Mouse (Mus musculus): Measurements from ENCODE around the gene Lamc1. TPM values are rescaled to one million over a fixed set of nuclear protein-coding genes. Genes with fewer than 3 reads are reported as not detected.
A peak's percentile ranks its signal among the peaks of the same experiment; 100 is the strongest.

Gene Lamc1
- 34.8 and 36.0 TPM in 2 replicates for polyA plus RNA-seq (2014; fragmentation: Nextera tagmentation; extraction: Ambion mirVana)

- H3K9me3 ChIP-seq (replicated peaks; ENCODE audit: control insufficient read depth, low read length) = no peaks in the 10 kb centered on the region
- under 1% methylated on average over 56 of the region's 85 CpGs for WGBS
- H3K36me3 ChIP-seq (replicated peaks; ENCODE audit: control insufficient read depth, insufficient read depth, low read depth, low read length) = no peaks in the 10 kb centered on the region
- H3K27me3 ChIP-seq (ENCODE audit: control insufficient read depth, insufficient read depth, low read length) = no peaks in the 10 kb centered on the region
- H3K4me3 ChIP-seq (ENCODE audit: low read depth, low read length) = peak within 1 kb of the TSS; percentile 92
- ATAC-seq (replicated peaks; ENCODE audit: insufficient number of reproducible peaks, low FRiP score, low TSS enrichment, low read depth) (peak; percentile 90), DNase-seq (ENCODE audit: low spot score) (peak; percentile 94)
- peak within 1 kb of the TSS; percentile 84 for H3K27ac ChIP-seq (replicated peaks; ENCODE audit: low read depth, low read length)
- H3K9ac ChIP-seq (replicated peaks; ENCODE audit: low read length) = peak within 1 kb of the TSS; percentile 87
- no peaks in the 10 kb centered on the region for H3K4me1 ChIP-seq (ENCODE audit: control insufficient read depth, insufficient read depth, low read length)
- peak within 1 kb of the TSS; percentile 94 for H3K4me2 ChIP-seq (ENCODE audit: low read depth, low read length)
Observed at GRCm38 (mm10) chr1:153332444-153333295, at the start of gene Lamc1. Lamc1 (minus strand) TSS chr1:153332786.

- H3K9ac ChIP-seq (replicated peaks; ENCODE audit: low read length) = no peak overlapping the region
- H3K4me2 ChIP-seq (ENCODE audit: low read depth, low read length) = no peak overlapping the region
- H3K4me3 ChIP-seq (ENCODE audit: low read depth, low read length) = no peak overlapping the region
- no peak overlapping the region for H3K27ac ChIP-seq (replicated peaks; ENCODE audit: low read depth, low read length)
- DNase-seq (ENCODE audit: low spot score) = no peak
- ATAC-seq (replicated peaks; ENCODE audit: insufficient number of reproducible peaks, low FRiP score, low TSS enrichment, low read depth) = no peak
- H3K27me3 ChIP-seq (ENCODE audit: control insufficient read depth, insufficient read depth, low read length) = no peaks in the 10 kb centered on the region
- no peaks in the 10 kb centered on the region for H3K9me3 ChIP-seq (replicated peaks; ENCODE audit: control insufficient read depth, low read length)
- H3K36me3 ChIP-seq (replicated peaks; ENCODE audit: control insufficient read depth, insufficient read depth, low read depth, low read length) = no peaks in the 10 kb centered on the region
- no peaks in the 10 kb centered on the region for H3K4me1 ChIP-seq (ENCODE audit: control insufficient read depth, insufficient read depth, low read length)
- WGBS = 91% methylated on average over 9 of the region's 9 CpGs
Observed at GRCm38 (mm10) chr1:153380746-153381282, 48.2 kb upstream of the Lamc1 start.

GRCm38 (mm10) chr1:153379832-153380231 lies 47.2 kb upstream of the Lamc1 start:
- DNase-seq (ENCODE audit: low spot score) = no peak
- H3K36me3 ChIP-seq (replicated peaks; ENCODE audit: control insufficient read depth, insufficient read depth, low read depth, low read length) = no peaks in the 10 kb centered on the region
- H3K4me1 ChIP-seq (ENCODE audit: control insufficient read depth, insufficient read depth, low read length) = no peaks in the 10 kb centered on the region
- H3K27me3 ChIP-seq (ENCODE audit: control insufficient read depth, insufficient read depth, low read length) = no peaks in the 10 kb centered on the region
- H3K9me3 ChIP-seq (replicated peaks; ENCODE audit: control insufficient read depth, low read length) = no peaks in the 10 kb centered on the region
- ATAC-seq (replicated peaks; ENCODE audit: insufficient number of reproducible peaks, low FRiP score, low TSS enrichment, low read depth) = no peak
- no peak overlapping the region for H3K4me3 ChIP-seq (ENCODE audit: low read depth, low read length)
- no peak overlapping the region for H3K4me2 ChIP-seq (ENCODE audit: low read depth, low read length)
- WGBS = 81% methylated on average over 5 of the region's 5 CpGs
- no peak overlapping the region for H3K27ac ChIP-seq (replicated peaks; ENCODE audit: low read depth, low read length)
- no peak overlapping the region for H3K9ac ChIP-seq (replicated peaks; ENCODE audit: low read length)

- no peaks in the 10 kb centered on the region for H3K27me3 ChIP-seq (ENCODE audit: control insufficient read depth, insufficient read depth, low read length)
- DNase-seq (ENCODE audit: low spot score) (no peak), ATAC-seq (replicated peaks; ENCODE audit: insufficient number of reproducible peaks, low FRiP score, low TSS enrichment, low read depth) (no peak; the same call in 1 of the 2 replicates)
- no peaks in the 10 kb centered on the region for H3K4me1 ChIP-seq (ENCODE audit: control insufficient read depth, insufficient read depth, low read length)
- no peak overlapping the region for H3K27ac ChIP-seq (replicated peaks; ENCODE audit: low read depth, low read length)
- no peak overlapping the region for H3K4me2 ChIP-seq (ENCODE audit: low read depth, low read length)
- no peaks in the 10 kb centered on the region for H3K36me3 ChIP-seq (replicated peaks; ENCODE audit: control insufficient read depth, insufficient read depth, low read depth, low read length)
- H3K9me3 ChIP-seq (replicated peaks; ENCODE audit: control insufficient read depth, low read length) = no peaks in the 10 kb centered on the region
- H3K4me3 ChIP-seq (ENCODE audit: low read depth, low read length) = no peak overlapping the region
- WGBS = 70% methylated on average over 6 of the region's 6 CpGs
- no peak overlapping the region for H3K9ac ChIP-seq (replicated peaks; ENCODE audit: low read length)
Observed at GRCm38 (mm10) chr1:153378587-153378986, 46.0 kb upstream of the Lamc1 start.

GRCm38 (mm10) chr1:153376446-153376845 lies 43.9 kb upstream of the Lamc1 start:
- no peak overlapping the region for H3K9ac ChIP-seq (replicated peaks; ENCODE audit: low read length)
- H3K27me3 ChIP-seq (ENCODE audit: control insufficient read depth, insufficient read depth, low read length) = no peaks in the 10 kb centered on the region
- H3K27ac ChIP-seq (replicated peaks; ENCODE audit: low read depth, low read length) = no peak overlapping the region
- H3K36me3 ChIP-seq (replicated peaks; ENCODE audit: control insufficient read depth, insufficient read depth, low read depth, low read length) = no peaks in the 10 kb centered on the region
- WGBS = 36% methylated on average over 6 of the region's 6 CpGs
- ATAC-seq (replicated peaks; ENCODE audit: insufficient number of reproducible peaks, low FRiP score, low TSS enrichment, low read depth) = no peak
- H3K4me3 ChIP-seq (ENCODE audit: low read depth, low read length) = no peak overlapping the region
- H3K4me1 ChIP-seq (ENCODE audit: control insufficient read depth, insufficient read depth, low read length) = no peaks in the 10 kb centered on the region
- DNase-seq (ENCODE audit: low spot score) = no peak
- H3K9me3 ChIP-seq (replicated peaks; ENCODE audit: control insufficient read depth, low read length) = no peaks in the 10 kb centered on the region
- H3K4me2 ChIP-seq (ENCODE audit: low read depth, low read length) = no peak overlapping the region

GRCm38 (mm10) chr1:153374136-153374535 lies 41.5 kb upstream of the Lamc1 start:
- Histone ChIP-seq H3K27me3 (ENCODE audit: control insufficient read depth, insufficient read depth, low read length) (no peaks in the 10 kb centered on the region), H3K9ac (replicated peaks; ENCODE audit: low read length) (no peak overlapping the region), H3K36me3 (replicated peaks; ENCODE audit: control insufficient read depth, insufficient read depth, low read depth, low read length) (no peaks in the 10 kb centered on the region), H3K9me3 (replicated peaks; ENCODE audit: control insufficient read depth, low read length) (no peaks in the 10 kb centered on the region), H3K27ac (replicated peaks; ENCODE audit: low read depth, low read length) (no peak overlapping the region), H3K4me2 (ENCODE audit: low read depth, low read length) (no peak overlapping the region), H3K4me1 (ENCODE audit: control insufficient read depth, insufficient read depth, low read length) (no peaks in the 10 kb centered on the region), H3K4me3 (ENCODE audit: low read depth, low read length) (no peak overlapping the region)
- no peak for DNase-seq (ENCODE audit: low spot score)
- 62% methylated on average over 4 of the region's 4 CpGs for WGBS
- no peak for ATAC-seq (replicated peaks; ENCODE audit: insufficient number of reproducible peaks, low FRiP score, low TSS enrichment, low read depth)

GRCm38 (mm10) chr1:153371846-153372245 lies 39.3 kb upstream of the Lamc1 start:
- Histone ChIP-seq H3K4me2 (ENCODE audit: low read depth, low read length) (no peak overlapping the region), H3K4me3 (ENCODE audit: low read depth, low read length) (no peak overlapping the region), H3K27ac (replicated peaks; ENCODE audit: low read depth, low read length) (no peak overlapping the region), H3K27me3 (ENCODE audit: control insufficient read depth, insufficient read depth, low read length) (no peaks in the 10 kb centered on the region), H3K9ac (replicated peaks; ENCODE audit: low read length) (no peak overlapping the region), H3K36me3 (replicated peaks; ENCODE audit: control insufficient read depth, insufficient read depth, low read depth, low read length) (no peaks in the 10 kb centered on the region), H3K9me3 (replicated peaks; ENCODE audit: control insufficient read depth, low read length) (no peaks in the 10 kb centered on the region), H3K4me1 (ENCODE audit: control insufficient read depth, insufficient read depth, low read length) (no peaks in the 10 kb centered on the region)
- no peak for ATAC-seq (replicated peaks; ENCODE audit: insufficient number of reproducible peaks, low FRiP score, low TSS enrichment, low read depth)
- 86% methylated on average over 3 of the region's 3 CpGs for WGBS
- no peak for DNase-seq (ENCODE audit: low spot score)

- Histone ChIP-seq H3K4me2 (ENCODE audit: low read depth, low read length) (no peak overlapping the region), H3K27me3 (ENCODE audit: control insufficient read depth, insufficient read depth, low read length) (no peaks in the 10 kb centered on the region), H3K9ac (replicated peaks; ENCODE audit: low read length) (no peak overlapping the region), H3K27ac (replicated peaks; ENCODE audit: low read depth, low read length) (no peak overlapping the region), H3K36me3 (replicated peaks; ENCODE audit: control insufficient read depth, insufficient read depth, low read depth, low read length) (no peaks in the 10 kb centered on the region), H3K9me3 (replicated peaks; ENCODE audit: control insufficient read depth, low read length) (no peaks in the 10 kb centered on the region), H3K4me3 (ENCODE audit: low read depth, low read length) (no peak overlapping the region), H3K4me1 (ENCODE audit: control insufficient read depth, insufficient read depth, low read length) (no peaks in the 10 kb centered on the region)
- WGBS = 83% methylated on average over 6 of the region's 6 CpGs
- ATAC-seq (replicated peaks; ENCODE audit: insufficient number of reproducible peaks, low FRiP score, low TSS enrichment, low read depth) (no peak), DNase-seq (ENCODE audit: low spot score) (no peak)
Observed at GRCm38 (mm10) chr1:153369011-153369410, 36.4 kb upstream of the Lamc1 start.
